Mouse (Mus musculus) ES-E14 (cell line): ENCODE measurements around the gene Anks1b. TPM values are rescaled to one million over a fixed set of nuclear protein-coding genes. Genes with fewer than 3 reads are reported as not detected.

Experiments
- DNase-seq: peaks from one replicate; pipeline ENCODE4 v3.0.0-alpha.2; 2013; ENCODE audit warnings: low read depth, low spot score
- H3K27ac ChIP-seq: 2 replicates; pipeline ENCODE4 v1.5.1; 2012; ENCODE audit warnings: low read depth, mild to moderate bottlenecking, low read length, moderate library complexity, mixed read lengths; ENCODE audit not compliant: poor library complexity, insufficient read depth, severe bottlenecking
- H3K36me3 ChIP-seq: 2 replicates; pipeline ENCODE4 v1.6.1; 2012; ENCODE audit warnings: mild to moderate bottlenecking, low read length, moderate library complexity, mixed read lengths; ENCODE audit not compliant: control insufficient read depth, poor library complexity, insufficient read depth, severe bottlenecking
- H3K4me1 ChIP-seq, 2 experiments: fragments of 150-350 bp in 1 of 2; sonication (generic) in 1 of 2; 2 replicates each; pipeline ENCODE4 v1.6.1; 2012; ENCODE audit warnings: low read length in 2 of 2, mild to moderate bottlenecking in 1 of 2, mixed read lengths in 1 of 2; ENCODE audit not compliant: control insufficient read depth in 2 of 2, insufficient read depth in 2 of 2, poor library complexity in 1 of 2
- H3K4me3 ChIP-seq, 2 experiments: fragments of 150-350 bp in 1 of 2; sonication (generic) in 1 of 2; 2 replicates each; pipeline ENCODE4 v1.5.1; 2012; ENCODE audit warnings: low read length in 2 of 2, low read depth in 1 of 2, mild to moderate bottlenecking in 1 of 2, mixed read lengths in 1 of 2; ENCODE audit not compliant: insufficient read depth in 1 of 2, poor library complexity in 1 of 2, severe bottlenecking in 1 of 2
- H3K9ac ChIP-seq: 2 replicates; pipeline ENCODE4 v1.6.1; 2012; ENCODE audit warnings: low read depth, mild to moderate bottlenecking, low read length, mixed read lengths; ENCODE audit not compliant: poor library complexity, insufficient read depth, severe bottlenecking
- H3K9me3 ChIP-seq: fragments of 150-350 bp; sonication (generic); 2 replicates; pipeline ENCODE4 v1.6.1; 2012; ENCODE audit warnings: low read depth, mild to moderate bottlenecking, low read length; ENCODE audit not compliant: control insufficient read depth, insufficient read depth
- CHD2 ChIP-seq: IDR thresholded peaks from 2 replicates; pipeline ENCODE4 v1.6.1; 2014; ENCODE audit warnings: mild to moderate bottlenecking, low read depth, low read length, inconsistent platforms
- HCFC1 ChIP-seq: IDR thresholded peaks from 2 replicates; pipeline ENCODE4 v1.6.1; 2012; ENCODE audit warnings: low read length, inconsistent platforms, borderline replicate concordance; ENCODE audit not compliant: insufficient read depth
- MAFK ChIP-seq: IDR thresholded peaks from 2 replicates; pipeline ENCODE4 v1.6.1; 2014; ENCODE audit warnings: mild to moderate bottlenecking, low read depth, low read length, inconsistent platforms; ENCODE audit not compliant: insufficient read depth
- ZC3H11A ChIP-seq: IDR thresholded peaks from 2 replicates; pipeline ENCODE4 v1.6.1; 2012; ENCODE audit warnings: low read depth, mild to moderate bottlenecking, inconsistent platforms, low read length, borderline replicate concordance
- ZNF384 ChIP-seq: IDR thresholded peaks from 2 replicates; pipeline ENCODE4 v1.6.1; 2012; ENCODE audit warnings: low read depth, low read length, inconsistent platforms
- in situ Hi-C, 2 experiments: fragments of 600-800 bp; cut with MboI; formaldehyde crosslinking; loops; one replicate each; pipeline ENCODE4 v1.15.1; 2025; ENCODE audit warnings: low sequenced_read_pairs in 2 of 2, inconsistent platforms in 1 of 2; ENCODE audit not compliant: unreplicated experiment in 2 of 2
- total RNA-seq: library from RNA; depleted of rRNA; stranded (reverse); fragments of 300-350 nt; gene quantifications from 2 replicates; pipeline ENCODE4 v1.2.3, GENCODE M21; 2012

Anks1b gene
- total RNA-seq, 1 experiment = 2.6 TPM

GRCm38 (mm10) chr10:90112662-90113061 is 239.4 kb downstream of the Anks1b start:
- Histone ChIP-seq H3K4me1 (no peaks in the 10 kb centered on the region), H3K27ac (no peak overlapping the region), H3K9me3 (no peaks in the 10 kb centered on the region), H3K9ac (no peak overlapping the region), H3K36me3 (no peaks in the 10 kb centered on the region), H3K4me3 (no peak overlapping the region)
- TF ChIP-seq CHD2 (no peak), MAFK (no peak), ZNF384 (no peak), ZC3H11A (no peak), HCFC1 (no peak)
- no peak for DNase-seq
- in situ Hi-C loops = no loop called here

- H3K9me3 ChIP-seq = no peaks in the 10 kb centered on the region
- no peak for TF ChIP-seq ZNF384
- no peak for TF ChIP-seq ZC3H11A
- TF ChIP-seq CHD2 = no peak
- TF ChIP-seq MAFK = no peak
- no peak for TF ChIP-seq HCFC1
- no peak for DNase-seq
- no peak overlapping the region for H3K27ac ChIP-seq
- no peaks in the 10 kb centered on the region for H3K36me3 ChIP-seq
- H3K9ac ChIP-seq = no peak overlapping the region
- no peak overlapping the region for H3K4me3 ChIP-seq
- no peaks in the 10 kb centered on the region for H3K4me1 ChIP-seq
- in situ Hi-C loops = no loop called here
Observed at GRCm38 (mm10) chr10:90116867-90117266, 243.6 kb downstream of the Anks1b start.

GRCm38 (mm10) chr10:90117836-90118235 is 244.5 kb downstream of the Anks1b start:
- Histone ChIP-seq H3K36me3 (no peaks in the 10 kb centered on the region), H3K9me3 (no peaks in the 10 kb centered on the region), H3K9ac (no peak overlapping the region), H3K4me1 (no peaks in the 10 kb centered on the region), H3K27ac (no peak overlapping the region), H3K4me3 (no peak overlapping the region)
- in situ Hi-C loops = no loop called here
- no peak for TF ChIP-seq ZC3H11A
- TF ChIP-seq CHD2 = no peak
- TF ChIP-seq MAFK = no peak
- TF ChIP-seq ZNF384 = no peak
- no peak for TF ChIP-seq HCFC1
- DNase-seq = no peak

- TF ChIP-seq CHD2 (no peak), ZC3H11A (no peak), HCFC1 (no peak), MAFK (no peak), ZNF384 (no peak)
- Histone ChIP-seq H3K9ac (no peak overlapping the region), H3K27ac (no peak overlapping the region), H3K36me3 (no peaks in the 10 kb centered on the region), H3K4me1 (no peaks in the 10 kb centered on the region), H3K4me3 (no peak overlapping the region), H3K9me3 (no peaks in the 10 kb centered on the region)
- in situ Hi-C loops = no loop called here
- peak; percentile 19 for DNase-seq
Observed at GRCm38 (mm10) chr10:90137538-90137937, 264.2 kb downstream of the Anks1b start.

- H3K4me3 ChIP-seq = no peak overlapping the region
- no peak overlapping the region for H3K9ac ChIP-seq
- H3K27ac ChIP-seq = no peak overlapping the region
- TF ChIP-seq MAFK (no peak), HCFC1 (no peak), ZC3H11A (no peak), CHD2 (no peak), ZNF384 (no peak)
- no peak for DNase-seq
- H3K36me3 ChIP-seq = no peaks in the 10 kb centered on the region
- H3K4me1 ChIP-seq = no peaks in the 10 kb centered on the region
- in situ Hi-C loops = no loop called here
- H3K9me3 ChIP-seq = no peaks in the 10 kb centered on the region
Observed at GRCm38 (mm10) chr10:90140947-90141346, 267.6 kb downstream of the Anks1b start.
